In the genomic region with DNA sequence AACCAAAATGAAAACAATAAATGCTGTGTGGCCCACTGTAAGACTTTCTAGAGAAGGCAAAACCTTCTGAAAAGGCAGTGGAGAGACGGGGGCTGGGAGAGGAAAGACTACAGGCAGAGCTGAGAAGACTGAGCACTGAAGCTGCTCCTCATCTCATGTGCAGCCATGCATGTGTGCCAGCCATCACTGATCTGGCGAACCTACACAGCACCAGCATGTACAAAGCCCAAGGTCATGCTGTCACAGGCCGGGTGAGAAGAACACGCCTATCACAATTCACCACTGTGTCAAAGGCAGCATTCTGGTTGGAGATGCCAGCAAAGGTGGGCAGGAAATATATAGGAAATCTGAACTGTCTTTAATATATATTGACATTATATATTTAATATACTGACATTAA, we compare ENCODE assay signal across 20 mouse cellular contexts. TPM values are rescaled to one million over a fixed set of nuclear protein-coding genes. Genes with fewer than 3 reads are reported as not detected.
A peak's percentile ranks its signal among the peaks of the same experiment; 100 is the strongest.
DNase-seq lines count a peak whose midpoint lies in the region; ATAC-seq and TF ChIP-seq lines count a peak whose summit lies in the region.
"Had no signal": no experiment of that assay in that cellular context is flagged by ENCODE, and none has a peak within 500 bp of the region (broad histone marks: within the 10 kb centered on the region; RNA-seq: fewer than 3 reads in every experiment).

No protein-coding gene starts in this region.

- H3K4me1 ChIP-seq in kidney, embryonic 14.5 days (ENCODE audit: control insufficient read depth, insufficient read depth, low read length): no peaks in the 10 kb centered on the region
- no peaks in the 10 kb centered on the region for H3K4me1 ChIP-seq in liver, adult 2 months (ENCODE audit: control insufficient read depth, insufficient read depth, low read length)
- H3K4me1 ChIP-seq in liver, postnatal 0 days (ENCODE audit: insufficient read depth): peaks cover 2% of the 10 kb centered on the region
- H3K4me1 ChIP-seq: embryonic facial prominence, embryonic 15.5 days; hindbrain, embryonic 13.5 days had no signal

- no peak overlapping the region for H3K9ac ChIP-seq in kidney, embryonic 14.5 days (ENCODE audit: low read depth, low read length)
- H3K9ac ChIP-seq in liver, adult 2 months (ENCODE audit: low read depth, low read length): no peak overlapping the region
- no peak overlapping the region for H3K9ac ChIP-seq in liver, postnatal 0 days (replicated peaks)
- H3K9ac ChIP-seq: embryonic facial prominence, embryonic 15.5 days; forebrain, embryonic 15.5 days; heart, embryonic 13.5 days; hindbrain, embryonic 13.5 days had no signal

- TF ChIP-seq POLR2A in liver, adult 2 months (IDR thresholded peaks at IDR 0.05; ENCODE audit: extremely low read depth, insufficient read depth, low read length): no peak

- peak; percentile 53 to 54 for DNase-seq in cerebellum, postnatal 14 days
- DNase-seq in cerebellum, adult 11 months: no peak
- no peak for DNase-seq in kidney, postnatal 10 days
- DNase-seq in liver, adult 2 months (ENCODE audit: extremely low read depth, low read depth, low spot score): peak; percentile 30
- DNase-seq in liver, postnatal 0 days: no peak
- DNase-seq: adrenal gland, postnatal 14 days; cerebellum, adult 9-11 months; embryo, embryonic 11 days; gastrocnemius, postnatal 36 days; heart, adult 11 months; heart, postnatal 10 days had no signal

- H3K4me3 ChIP-seq in kidney, embryonic 14.5 days (ENCODE audit: low read length): no peak overlapping the region
- no peak overlapping the region for H3K4me3 ChIP-seq in liver, adult 2 months (ENCODE audit: insufficient read depth, low read depth, low read length)
- H3K4me3 ChIP-seq in liver, postnatal 0 days (ENCODE audit: low read depth, low read length): no peak overlapping the region
- H3K4me3 ChIP-seq: embryonic facial prominence, embryonic 15.5 days; erythroblast, embryonic 14.5 days; forebrain, embryonic 15.5 days; heart, embryonic 13.5 days; hindbrain, embryonic 13.5 days had no signal

- no peak for TF ChIP-seq EP300 in liver, postnatal 0 days (IDR thresholded peaks at IDR 0.05; ENCODE audit: low read depth)

- H3K79me2 ChIP-seq in liver, adult 2 months (ENCODE audit: control insufficient read depth, insufficient read depth, low read length): peaks cover 15% of the 10 kb centered on the region; the same call in 1 of the 2 replicates

- no peaks in the 10 kb centered on the region for H3K9me3 ChIP-seq in kidney, embryonic 14.5 days (ENCODE audit: control insufficient read depth, low read length)
- H3K9me3 ChIP-seq in liver, postnatal 0 days (ENCODE audit: low read length): no peaks in the 10 kb centered on the region
- H3K9me3 ChIP-seq: embryonic facial prominence, embryonic 15.5 days; forebrain, embryonic 15.5 days; heart, embryonic 13.5 days; hindbrain, embryonic 13.5 days had no signal

- H3K36me3 ChIP-seq in kidney, embryonic 14.5 days (ENCODE audit: control insufficient read depth, insufficient read depth, low read length): no peaks in the 10 kb centered on the region
- H3K36me3 ChIP-seq in liver, adult 2 months (ENCODE audit: control insufficient read depth, insufficient read depth, low read length): no peaks in the 10 kb centered on the region; the same call in 1 of the 2 replicates
- H3K36me3 ChIP-seq in liver, postnatal 0 days (replicated peaks; ENCODE audit: insufficient read depth, low read length): peaks cover 5% of the 10 kb centered on the region
- H3K36me3 ChIP-seq: forebrain, embryonic 15.5 days had no signal

- H3K27me3 ChIP-seq in kidney, embryonic 14.5 days (ENCODE audit: control insufficient read depth, insufficient read depth, low read length): no peaks in the 10 kb centered on the region
- no peaks in the 10 kb centered on the region for H3K27me3 ChIP-seq in liver, adult 2 months (ENCODE audit: control insufficient read depth, insufficient read depth, low read length)
- H3K27me3 ChIP-seq in liver, postnatal 0 days (ENCODE audit: insufficient read depth, low read length): no peaks in the 10 kb centered on the region
- H3K27me3 ChIP-seq: CH12.LX; embryonic facial prominence, embryonic 15.5 days; forebrain, embryonic 15.5 days; heart, embryonic 13.5 days; hindbrain, embryonic 13.5 days; Patski had no signal

- 66% methylated on average over 4 of the region's 4 CpGs for WGBS in kidney, embryonic 14.5 days
- 59% methylated on average over 4 of the region's 4 CpGs for WGBS in liver, adult 2 months
- WGBS in liver, postnatal 0 days (ENCODE audit: insufficient replicate concordance): 79% methylated on average over 4 of the region's 4 CpGs

- no peak for TF ChIP-seq CTCF in liver, adult 2 months (IDR thresholded peaks at IDR 0.05; ENCODE audit: low read depth, low read length)
- TF ChIP-seq CTCF in liver, postnatal 0 days (IDR thresholded peaks at IDR 0.05; ENCODE audit: low read depth): no peak

- peak; percentile 35; the same call in 1 of the 2 replicates for ATAC-seq in kidney, embryonic 14.5 days (ENCODE audit: low FRiP score, low TSS enrichment)
- ATAC-seq in liver, postnatal 0 days: no peak
- ATAC-seq: activated CD4-positive, CD25-positive, alpha-beta regulatory T cell, adult 4 months; Patski had no signal

- no peak overlapping the region for H3K27ac ChIP-seq in kidney, embryonic 14.5 days (ENCODE audit: low read depth, low read length)
- no peak overlapping the region for H3K27ac ChIP-seq in liver, adult 2 months (replicated peaks; ENCODE audit: insufficient read depth, low read depth, low read length)
- H3K27ac ChIP-seq in liver, postnatal 0 days (ENCODE audit: low read depth): no peak overlapping the region
- H3K27ac ChIP-seq: embryonic facial prominence, embryonic 15.5 days; forebrain, embryonic 15.5 days; heart, embryonic 13.5 days; hindbrain, embryonic 13.5 days had no signal

- no peak overlapping the region for H3K4me2 ChIP-seq in kidney, embryonic 14.5 days (replicated peaks; ENCODE audit: low read depth, low read length)
- no peak overlapping the region for H3K4me2 ChIP-seq in liver, postnatal 0 days (ENCODE audit: low read depth, low read length)
- H3K4me2 ChIP-seq: embryonic facial prominence, embryonic 15.5 days; forebrain, embryonic 15.5 days; heart, embryonic 13.5 days; hindbrain, embryonic 13.5 days had no signal

RNA-seq across cellular contexts. Expression of a gene that starts 12.2 kb away (rescaled TPM):
- 4.1 and 6.9 TPM in 2 replicates for polyA plus RNA-seq in kidney, embryonic 14.5 days (2014; fragmentation: Nextera tagmentation; extraction: Ambion mirVana)
- total RNA-seq in liver, adult 2 months (2014; rRNA removed): 8.4 and 8.5 TPM in 2 replicates
- polyA plus RNA-seq in liver, adult 2 months (2012; rRNA removed): 5.2 and 6.1 TPM in 2 replicates
- 1.9 and 2.2 TPM in 2 replicates for polyA plus RNA-seq in liver, postnatal 0 days (2015; fragmentation: Nextera tagmentation; extraction: Ambion mirVana)

Comparison
In these comparisons a context has a peak if more than half of its experiments do, and no peak if none do; other contexts are left out.
1. DNase-seq: peak in cerebellum, postnatal 14 days (2 of 2) and liver, adult 2 months (single experiment); none in cerebellum, adult 11 months (single experiment), kidney, postnatal 10 days (single experiment) and liver, postnatal 0 days (single experiment).